Mouse (Mus musculus): ENCODE data around the gene Vmn2r102.

Gene Vmn2r102

DNA sequence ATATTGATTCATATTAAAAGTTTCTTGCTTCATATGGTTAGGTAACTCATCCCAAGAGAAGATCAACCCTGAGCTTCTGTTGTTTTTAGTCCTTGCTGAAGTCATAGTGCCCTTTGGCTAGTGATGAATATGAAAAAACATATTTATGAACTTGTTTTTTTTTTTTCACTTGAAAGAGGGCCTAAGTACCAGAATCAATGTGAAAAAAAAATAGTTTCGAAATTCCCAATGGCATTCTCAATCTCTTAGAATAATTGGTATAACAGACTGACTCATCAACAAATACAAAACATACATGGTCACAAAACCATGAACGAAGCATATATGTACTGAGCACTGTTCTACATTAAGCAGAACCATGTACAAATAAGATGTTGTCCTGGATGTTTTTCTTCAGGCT lies at the start of gene Vmn2r102:
Gene Vmn2r102 (plus strand): TSS at position 301 of the 400 bp plus-strand sequence.
- DNase-seq (ENCODE audit: low spot score), result no peak

DNA sequence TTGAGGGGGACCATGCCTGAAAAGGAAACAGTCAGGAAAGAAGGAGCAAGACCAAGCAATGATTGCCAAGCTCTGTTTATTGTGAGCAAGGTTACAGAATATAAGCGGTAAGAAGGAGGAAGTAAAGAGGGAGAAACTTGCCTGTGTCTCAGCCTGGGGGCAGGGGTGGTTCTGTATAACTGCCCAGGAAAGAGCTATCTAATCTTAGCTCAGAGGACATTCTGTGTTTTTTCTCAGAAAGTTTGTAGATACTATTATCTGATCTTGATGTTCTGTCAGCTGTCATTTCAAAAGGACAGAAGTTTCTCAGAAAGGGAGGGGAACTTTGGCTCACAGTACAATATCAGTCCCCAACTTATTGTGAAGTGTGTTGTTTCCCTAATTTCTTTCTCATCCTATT lies 30.8 kb upstream of the Vmn2r102 start:
- no peak for DNase-seq (ENCODE audit: low spot score)

DNA sequence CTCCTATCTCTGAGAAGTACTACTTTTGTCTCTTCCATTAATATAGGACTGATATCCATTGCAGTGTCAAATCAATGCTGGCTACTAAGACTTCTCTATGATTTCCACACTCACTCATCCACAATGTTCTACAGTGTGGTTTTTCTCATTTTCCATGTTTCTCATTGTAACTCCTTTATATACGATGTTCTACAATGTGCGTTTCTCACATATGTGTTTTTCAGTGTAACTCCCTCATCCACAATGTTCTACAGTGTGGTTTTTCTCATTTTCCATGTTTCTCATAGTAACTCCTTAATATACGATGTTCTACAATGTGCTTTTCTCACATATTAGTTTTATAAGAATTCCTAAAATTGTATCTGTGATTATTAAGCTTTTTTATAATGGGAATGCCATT lies 1.7 kb upstream of the Vmn2r102 start:
- no peak for DNase-seq (ENCODE audit: low spot score)

DNA sequence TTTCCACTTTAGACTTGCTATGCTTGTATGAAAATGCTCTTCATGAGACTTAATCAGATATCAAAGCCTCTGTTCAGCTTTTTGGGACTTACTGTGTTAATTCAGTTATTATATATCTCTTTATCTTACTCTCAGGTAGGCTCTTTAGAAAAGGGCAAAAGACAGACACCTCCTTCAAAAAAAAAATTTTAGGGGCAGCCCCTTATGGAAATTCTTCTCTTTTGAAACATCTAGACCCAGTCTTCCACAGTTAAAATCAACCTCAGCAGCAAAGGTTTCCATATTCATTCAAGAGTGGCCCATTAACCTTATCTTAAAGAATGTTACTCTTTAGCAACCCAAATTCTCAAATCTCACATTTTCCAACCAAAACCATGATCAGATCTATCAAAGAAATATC lies 31.9 kb downstream of the Vmn2r102 start:
- no peak for DNase-seq (ENCODE audit: low spot score)

All from layer of hippocampus, adult 11-12 months (tissue).